Mouse (Mus musculus) heart, postnatal 0 days (tissue): ENCODE measurements at regions not wholly inside any gene's neighbourhood (a gene's known extent, or its start where the extent isn't known, plus 50 kb on each side); places are given as distances from the start of the nearest gene placed in this dataset.

ENCODE experiments used
- ATAC-seq: fragments of 200-750 bp; cut with Nextera tagmentation; 2 replicates; pipeline ENCODE4 v1.8.0; 2017; ENCODE audit warnings: low read depth, moderate number of reproducible peaks, moderate library complexity; ENCODE audit not compliant: insufficient read depth
- DNase-seq: peaks from one replicate; pipeline ENCODE4 v3.0.0-alpha.2; 2016; ENCODE audit warnings: low spot score
- H3K27ac ChIP-seq: fragments of 300-500 bp; sonication (generic); 2 replicates; pipeline ENCODE4 v1.5.1; 2014; ENCODE audit warnings: low read depth, mild to moderate bottlenecking
- H3K27me3 ChIP-seq: fragments of 300-500 bp; sonication (generic); 2 replicates; pipeline ENCODE4 v1.6.1; 2014; ENCODE audit warnings: low read length, mixed read lengths; ENCODE audit not compliant: control insufficient read depth, insufficient read depth
- H3K36me3 ChIP-seq: fragments of 300-500 bp; sonication (generic); replicated peaks from 2 replicates; pipeline ENCODE4 v1.6.1; 2014; ENCODE audit warnings: low read length, mixed read lengths; ENCODE audit not compliant: control insufficient read depth, insufficient read depth
- H3K4me1 ChIP-seq: fragments of 300-500 bp; sonication (generic); 2 replicates; pipeline ENCODE4 v1.6.1; 2014; ENCODE audit warnings: antibody characterized with exemption; ENCODE audit not compliant: control insufficient read depth, insufficient read depth
- H3K4me2 ChIP-seq: fragments of 300-500 bp; sonication (generic); 2 replicates; pipeline ENCODE4 v1.6.1; 2014; ENCODE audit warnings: low read depth, mild to moderate bottlenecking, low read length, moderate library complexity
- H3K4me3 ChIP-seq: fragments of 300-500 bp; sonication (generic); 2 replicates; pipeline ENCODE4 v1.5.1; 2014; ENCODE audit warnings: low read depth, low read length
- H3K9ac ChIP-seq: fragments of 300-500 bp; sonication (generic); replicated peaks from 2 replicates; pipeline ENCODE4 v1.6.1; 2014; ENCODE audit warnings: low read depth, low read length, mixed read lengths
- H3K9me3 ChIP-seq: fragments of 300-500 bp; sonication (generic); replicated peaks from 2 replicates; pipeline ENCODE4 v1.6.1; 2016; ENCODE audit warnings: low read length; ENCODE audit not compliant: control insufficient read depth
- CTCF ChIP-seq: IDR thresholded peaks from 2 replicates; pipeline ENCODE4 v1.5.1; 2016; ENCODE audit warnings: antibody characterized with exemption, control low read depth, low read depth
- EP300 ChIP-seq: IDR thresholded peaks from 2 replicates; pipeline ENCODE4 v1.6.1; 2016; ENCODE audit warnings: antibody characterized with exemption, low read depth
- WGBS: fragments of 180-500 bp; shearing (Covaris S2); extraction: QIAGEN DNeasy Blood & Tissue Kit; methylation state at CpG from one replicate; pipeline ENCODE4 v1.1.7; 2014; 5-methylcytosine and 5-hydroxymethylcytosine counted together

DNA sequence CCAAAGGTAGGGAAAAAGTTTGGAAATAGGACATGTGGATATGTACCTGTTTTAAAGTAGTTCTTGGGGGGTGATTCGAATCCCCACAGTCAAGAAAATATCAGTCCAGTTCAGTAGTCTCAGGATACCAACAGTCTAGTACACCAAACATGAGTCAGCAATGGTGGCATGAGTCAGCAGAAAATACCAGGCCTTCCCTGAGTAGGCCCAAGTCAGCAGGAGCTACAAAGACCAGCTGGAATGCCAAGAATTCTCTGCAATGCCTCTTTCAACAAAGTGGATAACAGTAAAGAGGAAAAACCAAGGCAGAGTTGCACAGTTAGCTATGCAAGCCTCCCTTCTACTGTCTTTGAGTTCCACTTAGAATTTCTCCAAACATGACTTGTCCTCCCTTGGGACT, 137.1 kb downstream of the Ankrd16 start:
- 66% methylated on average over 1 of the region's 1 CpGs for WGBS
- Histone ChIP-seq H3K36me3 (no peaks in the 10 kb centered on the region), H3K27me3 (no peaks in the 10 kb centered on the region), H3K9me3 (no peaks in the 10 kb centered on the region), H3K9ac (no peak overlapping the region), H3K27ac (no peak overlapping the region), H3K4me3 (no peak overlapping the region), H3K4me2 (no peak overlapping the region), H3K4me1 (no peaks in the 10 kb centered on the region)
- no peak for DNase-seq
- no peak for ATAC-seq
- TF ChIP-seq CTCF (no peak), EP300 (no peak)

DNA sequence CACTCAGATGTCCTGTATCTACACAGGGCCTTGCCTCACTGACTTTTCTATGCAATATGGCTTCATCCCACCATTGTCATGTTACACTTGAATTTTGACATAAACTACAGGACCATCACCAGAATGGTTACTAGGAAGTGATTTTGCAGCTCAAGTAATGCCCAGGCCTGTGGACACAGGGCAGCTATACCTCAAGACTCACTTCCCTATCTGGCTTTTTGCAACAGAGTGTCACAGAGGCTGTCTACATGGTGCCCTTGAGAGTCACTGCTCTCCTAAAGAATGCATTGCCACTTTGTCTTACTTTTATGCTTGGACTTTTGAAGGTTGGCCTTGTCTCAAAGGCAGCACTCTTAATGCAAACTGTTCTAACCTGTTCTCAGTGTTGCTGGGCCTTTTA, 139.7 kb downstream of the Ankrd16 start:
- no peak overlapping the region for H3K4me3 ChIP-seq
- no peaks in the 10 kb centered on the region for H3K36me3 ChIP-seq
- H3K9ac ChIP-seq = no peak overlapping the region
- H3K4me2 ChIP-seq = no peak overlapping the region
- no peaks in the 10 kb centered on the region for H3K9me3 ChIP-seq
- ATAC-seq (no peak), DNase-seq (no peak)
- no peaks in the 10 kb centered on the region for H3K4me1 ChIP-seq
- no peak overlapping the region for H3K27ac ChIP-seq
- TF ChIP-seq CTCF (no peak), EP300 (no peak)
- no peaks in the 10 kb centered on the region for H3K27me3 ChIP-seq

DNA sequence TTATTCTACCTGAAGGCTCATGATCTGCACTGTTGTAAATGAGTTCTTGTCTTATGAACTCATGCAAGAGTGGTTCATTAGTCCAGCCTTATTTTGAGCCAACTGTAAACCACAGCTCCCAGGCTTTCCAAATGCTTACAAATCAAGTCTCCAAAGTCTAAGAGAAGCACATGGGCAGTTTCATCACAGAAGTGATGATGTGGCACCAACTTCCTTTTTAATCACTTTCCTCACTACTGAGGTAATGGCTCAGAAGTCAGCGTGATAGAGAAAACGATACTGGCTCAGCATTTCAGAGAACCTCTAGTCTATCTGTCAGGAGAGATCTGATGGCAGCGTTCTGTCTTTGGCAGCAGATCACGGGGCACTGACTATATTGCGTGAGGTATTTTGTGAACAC, 140.4 kb downstream of the Ankrd16 start:
- no peak overlapping the region for H3K27ac ChIP-seq
- TF ChIP-seq CTCF (no peak), EP300 (no peak)
- ATAC-seq (no peak), DNase-seq (no peak)
- no peaks in the 10 kb centered on the region for H3K36me3 ChIP-seq
- H3K27me3 ChIP-seq = no peaks in the 10 kb centered on the region
- no peak overlapping the region for H3K4me3 ChIP-seq
- WGBS = 64% methylated on average over 5 of the region's 5 CpGs
- H3K9ac ChIP-seq = no peak overlapping the region
- no peak overlapping the region for H3K4me2 ChIP-seq
- no peaks in the 10 kb centered on the region for H3K4me1 ChIP-seq
- no peaks in the 10 kb centered on the region for H3K9me3 ChIP-seq

DNA sequence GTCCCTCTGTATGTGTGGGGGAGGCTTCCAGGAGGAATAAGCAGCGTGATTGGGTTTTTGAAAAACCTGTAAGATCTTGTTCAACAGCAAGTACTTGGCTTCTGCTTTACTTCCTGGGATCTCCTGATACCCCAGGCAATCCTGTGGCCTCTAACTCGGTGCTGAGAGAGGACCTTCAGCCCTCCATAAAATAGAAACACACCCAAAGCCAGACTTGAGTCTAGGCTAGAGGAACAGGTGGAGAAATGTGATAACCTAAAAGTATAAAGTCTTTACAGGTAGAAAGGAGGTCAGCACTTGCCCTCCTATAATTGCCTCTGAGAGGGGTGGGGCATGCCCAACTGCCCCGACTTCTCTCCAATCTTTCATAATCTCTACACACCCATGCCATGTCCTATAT, 183.1 kb downstream of the Ankrd16 start:
- Histone ChIP-seq H3K36me3 (no peaks in the 10 kb centered on the region), H3K27ac (no peak overlapping the region), H3K4me2 (no peak overlapping the region), H3K4me1 (no peaks in the 10 kb centered on the region), H3K9me3 (no peaks in the 10 kb centered on the region), H3K9ac (no peak overlapping the region), H3K4me3 (no peak overlapping the region), H3K27me3 (no peaks in the 10 kb centered on the region)
- ATAC-seq (no peak), DNase-seq (no peak)
- TF ChIP-seq CTCF (no peak), EP300 (no peak)
- WGBS = 56% methylated on average over 3 of the region's 3 CpGs

DNA sequence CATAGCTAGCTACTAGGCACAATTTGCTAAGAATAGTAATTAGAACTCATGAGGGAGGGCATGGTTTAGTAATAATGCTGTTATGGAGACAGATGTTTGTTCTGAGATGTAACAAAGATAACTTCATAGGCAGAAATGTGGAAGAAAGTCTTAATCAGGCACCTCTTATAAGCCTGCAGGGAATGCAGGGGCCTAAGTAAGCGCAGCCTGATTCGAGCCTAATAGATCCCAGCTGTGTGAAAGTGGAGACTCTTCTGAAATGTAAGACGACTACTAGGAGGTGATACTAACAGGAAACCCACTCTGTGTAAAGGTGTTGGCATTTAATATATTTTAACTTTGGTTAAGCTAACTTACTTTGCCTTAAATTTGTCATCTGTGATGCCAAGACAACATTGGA, 187.7 kb downstream of the Ankrd16 start:
- TF ChIP-seq CTCF (no peak), EP300 (no peak)
- no peak overlapping the region for H3K27ac ChIP-seq
- no peak overlapping the region for H3K9ac ChIP-seq
- no peak overlapping the region for H3K4me2 ChIP-seq
- WGBS = 57% methylated on average over 3 of the region's 3 CpGs
- no peaks in the 10 kb centered on the region for H3K27me3 ChIP-seq
- no peak overlapping the region for H3K4me3 ChIP-seq
- H3K9me3 ChIP-seq = no peaks in the 10 kb centered on the region
- no peaks in the 10 kb centered on the region for H3K4me1 ChIP-seq
- H3K36me3 ChIP-seq = no peaks in the 10 kb centered on the region
- DNase-seq = no peak
- no peak for ATAC-seq

DNA sequence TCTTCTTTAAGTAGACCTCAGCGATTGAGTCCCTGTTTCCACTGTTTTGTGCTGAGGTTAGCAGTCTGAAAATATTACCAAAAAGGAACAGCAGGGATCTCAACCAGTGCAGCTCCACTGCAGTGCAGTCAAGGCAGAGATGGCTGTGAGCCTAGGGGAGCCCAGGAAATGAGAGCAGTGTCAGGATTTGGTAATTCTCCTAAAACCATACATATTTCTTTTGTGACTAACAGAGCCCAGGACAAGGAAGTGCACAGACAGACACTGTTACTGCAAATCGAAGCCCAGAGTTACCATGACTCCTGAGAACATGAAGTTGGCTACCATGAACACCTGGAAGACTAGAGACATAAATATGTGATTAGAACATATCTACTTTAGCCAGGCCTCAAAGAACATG, 189.3 kb downstream of the Ankrd16 start:
- ATAC-seq = no peak

More for the DNA sequence above, 189.3 kb downstream of the Ankrd16 start:
- DNase-seq = no peak
- WGBS = 63% methylated on average over 2 of the region's 2 CpGs
- H3K4me2 ChIP-seq = no peak overlapping the region
- no peaks in the 10 kb centered on the region for H3K36me3 ChIP-seq
- H3K9me3 ChIP-seq = no peaks in the 10 kb centered on the region
- no peak overlapping the region for H3K9ac ChIP-seq
- no peaks in the 10 kb centered on the region for H3K27me3 ChIP-seq
- no peak overlapping the region for H3K4me3 ChIP-seq
- no peak overlapping the region for H3K27ac ChIP-seq
- TF ChIP-seq EP300 (no peak), CTCF (no peak)
- no peaks in the 10 kb centered on the region for H3K4me1 ChIP-seq
